Mouse (Mus musculus) heart, embryonic 12.5 days (tissue): ENCODE results near the gene Gm5426. TPM values are rescaled to one million over a fixed set of nuclear protein-coding genes. Genes with fewer than 3 reads are reported as not detected.
"Not testable (repeated sequence)": the region's sequence is repeated elsewhere in the genome, so short reads cannot be mapped to it uniquely, and the experiment has no call there.

Experiments used
- ATAC-seq: fragments of 200-750 bp; cut with Nextera tagmentation; 2 replicates; pipeline ENCODE4 v1.8.0; 2017; ENCODE audit warnings: moderate TSS enrichment, moderate library complexity; ENCODE audit not compliant: insufficient number of reproducible peaks, low FRiP score
- H3K27ac ChIP-seq: fragments of 300-500 bp; sonication (generic); 2 replicates; pipeline ENCODE4 v1.5.1; 2016; ENCODE audit warnings: mild to moderate bottlenecking, moderate library complexity; ENCODE audit not compliant: poor library complexity, severe bottlenecking
- H3K27me3 ChIP-seq: fragments of 300-500 bp; sonication (generic); replicated peaks from 2 replicates; pipeline ENCODE4 v1.6.1; 2016; ENCODE audit warnings: mild to moderate bottlenecking, moderate library complexity
- H3K36me3 ChIP-seq: fragments of 300-500 bp; sonication (generic); 2 replicates; pipeline ENCODE4 v1.6.1; 2016; ENCODE audit warnings: mild to moderate bottlenecking, moderate library complexity
- H3K4me1 ChIP-seq: fragments of 300-500 bp; sonication (generic); replicated peaks from 2 replicates; pipeline ENCODE4 v1.6.1; 2016; ENCODE audit warnings: mild to moderate bottlenecking
- H3K4me2 ChIP-seq: fragments of 300-500 bp; sonication (generic); 2 replicates; pipeline ENCODE4 v1.6.1; 2016; ENCODE audit warnings: mild to moderate bottlenecking, moderate library complexity
- H3K4me3 ChIP-seq: fragments of 300-500 bp; sonication (generic); 2 replicates; pipeline ENCODE4 v1.5.1; 2016; ENCODE audit warnings: mild to moderate bottlenecking
- H3K9ac ChIP-seq: fragments of 300-500 bp; sonication (generic); 2 replicates; pipeline ENCODE4 v1.6.1; 2016; ENCODE audit warnings: mild to moderate bottlenecking, moderate library complexity
- H3K9me3 ChIP-seq: fragments of 300-500 bp; sonication (generic); replicated peaks from 2 replicates; pipeline ENCODE4 v1.6.1; 2016; ENCODE audit warnings: mild to moderate bottlenecking, moderate library complexity
- WGBS: fragments of 180-500 bp; shearing (Covaris S2); methylation state at CpG from one replicate; pipeline ENCODE4 v1.1.7; 2016; 5-methylcytosine and 5-hydroxymethylcytosine counted together
- polyA plus RNA-seq: library from polyadenylated mRNA; unstranded; fragments of >200 nt; fragmentation: Nextera tagmentation; extraction: Ambion mirVana; gene quantifications from 2 replicates; pipeline ENCODE4 v1.2.1, GENCODE M21; 2016

Gene Gm5426
- polyA plus RNA-seq: not detected in 2 replicates

DNA sequence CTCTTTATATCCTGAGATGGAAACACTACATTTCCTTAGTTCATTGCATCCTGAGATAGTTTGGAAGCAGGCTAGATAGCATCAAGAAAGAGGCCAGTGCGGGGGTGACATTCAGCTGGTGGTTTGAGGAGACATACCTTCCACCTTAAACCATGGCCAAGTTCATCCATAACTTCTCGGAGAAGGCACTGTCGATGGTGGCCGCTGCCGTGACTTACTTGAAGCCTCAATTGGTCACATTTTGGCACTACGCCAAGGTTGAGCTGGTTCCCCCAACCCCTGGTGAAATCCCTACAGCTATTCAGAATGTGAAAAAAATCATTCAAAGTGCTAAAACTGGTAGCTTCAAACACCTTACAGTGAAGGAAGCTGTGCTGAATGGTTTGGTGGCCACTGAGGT lies at the start of gene Gm5426:
Gene Gm5426, plus strand, starts transcription at position 153 of the 400 bp plus-strand sequence.
- H3K9me3 ChIP-seq, ATAC-seq, H3K4me3 ChIP-seq, H3K4me2 ChIP-seq, H3K4me1 ChIP-seq, H3K27me3 ChIP-seq, H3K27ac ChIP-seq, H3K36me3 ChIP-seq, H3K9ac ChIP-seq: not testable (repeated sequence)
- 92% methylated on average over 6 of the region's 6 CpGs for WGBS

DNA sequence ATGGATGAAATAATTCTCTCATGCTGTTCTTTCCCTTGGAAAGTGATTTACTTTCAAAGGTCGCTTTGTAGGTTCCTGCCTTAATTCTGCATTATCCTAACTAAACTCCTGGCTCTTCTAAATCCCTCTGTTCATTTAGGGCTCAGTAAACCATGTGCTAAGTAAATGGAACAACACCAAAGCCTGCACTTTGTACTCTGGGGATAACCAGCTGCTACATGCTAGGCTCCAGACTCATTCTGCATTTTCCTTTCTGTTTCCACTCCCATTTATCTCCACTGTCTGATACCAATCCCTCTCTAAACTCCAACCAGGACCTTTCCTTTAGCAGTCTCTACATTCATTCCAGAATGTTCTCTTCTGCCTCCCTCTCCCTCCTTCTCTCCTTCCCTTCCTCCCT lies 46.7 kb upstream of the Gm5426 start:
- no peaks in the 10 kb centered on the region for H3K27me3 ChIP-seq
- H3K4me3 ChIP-seq: no peak overlapping the region
- no peaks in the 10 kb centered on the region for H3K36me3 ChIP-seq
- H3K4me1 ChIP-seq: peaks cover 6% of the 10 kb centered on the region; the same call in 1 of the 2 replicates
- no peak for ATAC-seq
- WGBS: 71% methylated on average over 1 of the region's 1 CpGs
- H3K9me3 ChIP-seq: no peaks in the 10 kb centered on the region
- H3K27ac ChIP-seq: no peak overlapping the region
- no peak overlapping the region for H3K4me2 ChIP-seq
- no peak overlapping the region for H3K9ac ChIP-seq

DNA sequence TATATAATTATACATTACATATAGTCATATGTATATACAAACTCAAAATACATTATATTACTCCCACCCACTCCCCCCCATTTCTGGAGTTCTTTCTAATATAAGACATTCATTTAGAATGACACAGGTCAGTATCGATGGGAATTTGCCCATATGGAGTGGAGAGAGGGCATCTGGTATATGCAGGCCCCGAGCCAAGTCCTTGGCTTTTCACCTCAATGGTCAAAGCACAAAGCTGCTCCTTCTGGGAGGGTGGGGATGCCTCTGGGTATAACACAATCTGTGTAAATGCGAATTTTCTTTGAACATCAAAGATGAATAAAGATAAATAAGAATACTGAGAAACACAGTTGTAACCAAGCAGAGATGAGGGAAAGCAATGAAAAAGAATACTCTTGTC lies 46.0 kb upstream of the Gm5426 start:
- ATAC-seq: no peak

DNA sequence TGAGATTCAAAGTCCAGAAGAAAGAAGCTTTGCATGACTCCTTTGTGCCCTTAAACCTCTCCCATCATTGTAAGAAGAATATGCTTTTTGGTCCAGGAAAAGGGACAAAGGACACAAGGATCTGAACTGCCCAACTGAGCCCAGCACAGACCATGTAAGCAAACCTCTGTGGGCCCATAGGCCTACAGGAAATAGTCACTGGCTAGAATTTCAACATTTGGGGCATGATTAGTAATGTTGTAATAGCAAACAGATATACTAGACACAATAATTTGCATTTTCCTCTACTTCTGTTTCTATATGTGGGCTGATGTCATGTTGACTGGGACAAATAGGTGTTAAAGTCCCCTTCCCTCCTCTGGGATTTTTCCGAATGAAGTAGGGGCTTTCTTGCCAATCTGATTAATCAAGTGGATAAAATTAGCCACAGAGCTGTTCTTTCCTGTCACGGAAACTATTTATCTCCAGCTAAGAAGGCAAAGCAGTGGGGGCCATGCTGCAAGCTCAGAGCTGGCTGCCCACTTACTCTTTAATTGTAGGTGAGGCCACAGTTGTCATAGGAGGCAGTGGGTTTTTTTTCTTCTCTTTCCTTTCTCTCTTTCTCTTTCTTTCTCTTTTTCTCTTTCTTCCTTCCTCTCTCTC lies 42.4 kb upstream of the Gm5426 start:
- Histone ChIP-seq H3K36me3 (no peaks in the 10 kb centered on the region), H3K9ac (no peak overlapping the region), H3K4me2 (no peak overlapping the region), H3K27me3 (no peaks in the 10 kb centered on the region), H3K9me3 (no peaks in the 10 kb centered on the region), H3K27ac (no peak overlapping the region), H3K4me1 (peaks cover 7% of the 10 kb centered on the region; the same call in 1 of the 2 replicates), H3K4me3 (no peak overlapping the region)
- WGBS: 25% methylated on average over 2 of the region's 2 CpGs
- no peak for ATAC-seq

More for the DNA sequence above, 46.0 kb upstream of the Gm5426 start:
- Histone ChIP-seq H3K4me3 (no peak overlapping the region), H3K4me1 (peaks cover 7% of the 10 kb centered on the region; the same call in 1 of the 2 replicates), H3K9me3 (no peaks in the 10 kb centered on the region), H3K27ac (no peak overlapping the region), H3K9ac (no peak overlapping the region), H3K36me3 (no peaks in the 10 kb centered on the region), H3K4me2 (no peak overlapping the region), H3K27me3 (no peaks in the 10 kb centered on the region)
- 78% methylated on average over 3 of the region's 3 CpGs for WGBS

DNA sequence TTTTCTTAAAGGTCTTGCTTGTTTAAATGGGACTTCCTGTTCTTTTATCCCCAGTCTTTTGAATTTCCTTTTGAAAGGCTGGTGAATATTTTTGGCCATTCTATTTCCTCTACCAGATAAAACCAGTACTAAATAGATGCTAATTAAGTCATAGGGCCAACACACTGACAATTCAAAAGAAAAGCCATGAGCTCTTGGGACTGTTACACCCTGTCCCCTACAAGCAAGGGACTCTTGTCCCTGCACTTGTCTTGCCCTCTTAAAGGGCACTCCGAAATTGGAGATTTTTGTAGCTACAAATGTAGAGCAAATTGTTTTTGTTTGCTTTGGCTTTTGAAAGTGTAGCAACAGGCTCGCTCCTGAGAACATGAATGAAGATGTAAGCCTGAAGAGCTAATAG lies 41.8 kb upstream of the Gm5426 start:
- Histone ChIP-seq H3K4me3 (no peak overlapping the region), H3K36me3 (no peaks in the 10 kb centered on the region), H3K9me3 (no peaks in the 10 kb centered on the region), H3K9ac (no peak overlapping the region), H3K27me3 (no peaks in the 10 kb centered on the region), H3K4me1 (peaks cover 7% of the 10 kb centered on the region; the same call in 1 of the 2 replicates), H3K27ac (no peak overlapping the region), H3K4me2 (no peak overlapping the region)
- no peak for ATAC-seq
- 75% methylated on average over 2 of the region's 2 CpGs for WGBS

DNA sequence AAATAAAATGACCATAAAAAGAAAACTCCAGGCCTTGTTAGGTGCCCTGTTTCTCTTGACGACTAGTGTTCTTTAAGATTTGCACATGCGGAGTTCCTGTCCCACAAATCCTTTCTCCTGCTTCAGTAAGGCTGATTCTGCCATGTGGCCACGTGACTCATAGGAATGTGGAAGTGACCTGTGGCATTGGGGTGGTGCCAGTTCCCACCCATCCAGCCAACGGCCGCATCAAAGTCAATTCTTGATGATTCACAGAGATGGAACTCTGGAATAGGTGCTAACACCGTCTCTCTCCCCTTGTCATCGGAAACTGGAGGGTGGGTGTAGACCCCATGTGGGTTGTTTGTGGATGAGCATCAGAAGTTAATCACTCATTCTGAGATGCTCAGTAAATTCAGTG lies 39.7 kb upstream of the Gm5426 start:
- Histone ChIP-seq H3K9me3 (no peaks in the 10 kb centered on the region), H3K36me3 (no peaks in the 10 kb centered on the region), H3K4me3 (no peak overlapping the region), H3K4me1 (peaks cover 7% of the 10 kb centered on the region; the same call in 1 of the 2 replicates), H3K9ac (no peak overlapping the region), H3K27me3 (no peaks in the 10 kb centered on the region), H3K4me2 (no peak overlapping the region), H3K27ac (no peak overlapping the region)
- 79% methylated on average over 7 of the region's 7 CpGs for WGBS
- ATAC-seq: no peak

DNA sequence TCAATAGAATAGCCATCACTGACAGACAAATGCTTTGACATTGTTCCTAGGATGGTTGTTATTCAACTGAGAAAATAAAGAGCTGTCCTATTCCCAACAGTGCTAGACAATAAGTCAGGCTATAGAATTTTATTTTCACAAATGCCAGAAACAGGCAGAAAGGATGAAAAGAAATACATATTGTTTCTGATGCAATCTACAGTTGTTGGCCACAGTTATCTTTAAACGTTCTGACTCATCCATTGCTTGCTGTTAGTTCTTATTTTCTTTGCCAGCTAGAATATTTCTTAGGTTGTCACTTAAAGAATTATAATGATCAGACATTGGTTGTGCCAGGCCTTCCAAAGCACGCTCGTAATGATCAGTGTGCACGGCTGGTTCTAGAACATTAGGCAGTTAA lies 35.4 kb upstream of the Gm5426 start:
- H3K4me1 ChIP-seq: no peaks in the 10 kb centered on the region
- H3K4me3 ChIP-seq: no peak overlapping the region
- H3K36me3 ChIP-seq: no peaks in the 10 kb centered on the region
- no peak for ATAC-seq
- no peaks in the 10 kb centered on the region for H3K27me3 ChIP-seq
- no peak overlapping the region for H3K27ac ChIP-seq
- no peak overlapping the region for H3K4me2 ChIP-seq
- no peaks in the 10 kb centered on the region for H3K9me3 ChIP-seq
- no peak overlapping the region for H3K9ac ChIP-seq
- 84% methylated on average over 4 of the region's 4 CpGs for WGBS

DNA sequence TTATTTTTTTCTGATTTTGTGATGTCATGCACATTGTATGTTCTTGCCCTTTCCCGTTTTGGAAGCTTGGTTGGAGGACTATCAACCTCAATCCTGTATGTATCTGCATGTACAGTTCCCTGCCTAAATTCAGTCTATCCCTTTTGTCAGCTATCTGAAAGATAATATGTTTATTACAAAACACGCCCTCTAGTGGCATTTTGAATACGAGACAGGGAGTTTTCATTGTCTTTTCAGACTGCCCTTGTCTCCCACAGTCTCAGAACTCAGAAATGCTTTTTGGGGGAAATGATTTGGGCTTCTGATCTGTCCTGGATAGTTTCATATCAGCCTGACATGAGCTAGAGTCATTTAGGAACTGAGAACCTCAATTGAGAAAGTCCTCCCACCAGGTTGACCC lies 32.2 kb upstream of the Gm5426 start:
- WGBS: 35% methylated on average over 3 of the region's 3 CpGs
- Histone ChIP-seq H3K4me3 (no peak overlapping the region), H3K4me2 (no peak overlapping the region), H3K9me3 (no peaks in the 10 kb centered on the region), H3K4me1 (no peaks in the 10 kb centered on the region), H3K9ac (no peak overlapping the region), H3K27ac (no peak overlapping the region), H3K36me3 (no peaks in the 10 kb centered on the region), H3K27me3 (no peaks in the 10 kb centered on the region)
- no peak for ATAC-seq

DNA sequence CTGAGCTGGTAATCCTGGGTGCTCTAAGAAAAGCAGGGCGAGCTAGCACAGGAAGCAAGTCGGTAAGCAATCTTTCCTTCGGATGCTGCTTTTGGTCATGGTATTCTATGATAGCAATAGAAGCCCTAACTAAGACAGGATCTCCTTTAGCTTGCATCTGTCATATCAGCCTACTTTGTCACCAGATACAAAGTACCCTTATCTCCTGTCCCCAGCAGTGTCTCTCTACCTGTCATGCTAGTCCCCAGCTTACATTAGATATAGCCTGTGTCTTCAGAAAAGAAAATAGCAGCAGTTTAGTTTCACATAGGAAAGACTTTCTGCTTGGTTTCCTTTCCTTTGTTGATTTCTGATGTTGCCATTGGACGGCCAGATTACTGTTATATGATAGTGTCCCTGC lies 31.8 kb upstream of the Gm5426 start:
- Histone ChIP-seq H3K9me3 (no peaks in the 10 kb centered on the region), H3K9ac (no peak overlapping the region), H3K27ac (no peak overlapping the region), H3K4me1 (no peaks in the 10 kb centered on the region), H3K4me2 (no peak overlapping the region), H3K27me3 (no peaks in the 10 kb centered on the region), H3K36me3 (no peaks in the 10 kb centered on the region), H3K4me3 (no peak overlapping the region)
- ATAC-seq: no peak
- WGBS: 79% methylated on average over 4 of the region's 4 CpGs

DNA sequence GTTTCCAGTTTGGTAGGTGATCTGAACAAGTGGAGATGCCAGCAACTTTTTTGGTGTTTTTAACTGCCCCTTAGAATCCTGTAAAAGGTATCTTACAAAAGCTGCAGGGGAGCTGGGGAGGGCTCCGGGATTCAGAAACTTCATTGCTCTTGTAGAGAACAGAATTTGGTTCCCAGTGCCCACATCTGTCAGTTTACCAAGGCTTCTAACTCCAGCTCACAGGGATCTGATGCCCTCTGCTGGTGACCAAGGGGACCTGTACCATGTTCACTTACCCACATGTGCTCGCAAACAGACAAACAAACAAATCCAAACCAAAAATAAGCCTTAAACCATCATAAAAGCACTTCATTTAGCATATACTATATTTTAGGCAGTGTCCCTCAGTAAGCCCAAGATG lies 31.3 kb upstream of the Gm5426 start:
- H3K27me3 ChIP-seq: no peaks in the 10 kb centered on the region
- no peak overlapping the region for H3K4me2 ChIP-seq
- no peaks in the 10 kb centered on the region for H3K4me1 ChIP-seq
- H3K4me3 ChIP-seq: no peak overlapping the region
- WGBS: 84% methylated on average over 2 of the region's 2 CpGs
- no peaks in the 10 kb centered on the region for H3K9me3 ChIP-seq
- no peaks in the 10 kb centered on the region for H3K36me3 ChIP-seq
- H3K9ac ChIP-seq: no peak overlapping the region
- ATAC-seq: no peak
- H3K27ac ChIP-seq: no peak overlapping the region

DNA sequence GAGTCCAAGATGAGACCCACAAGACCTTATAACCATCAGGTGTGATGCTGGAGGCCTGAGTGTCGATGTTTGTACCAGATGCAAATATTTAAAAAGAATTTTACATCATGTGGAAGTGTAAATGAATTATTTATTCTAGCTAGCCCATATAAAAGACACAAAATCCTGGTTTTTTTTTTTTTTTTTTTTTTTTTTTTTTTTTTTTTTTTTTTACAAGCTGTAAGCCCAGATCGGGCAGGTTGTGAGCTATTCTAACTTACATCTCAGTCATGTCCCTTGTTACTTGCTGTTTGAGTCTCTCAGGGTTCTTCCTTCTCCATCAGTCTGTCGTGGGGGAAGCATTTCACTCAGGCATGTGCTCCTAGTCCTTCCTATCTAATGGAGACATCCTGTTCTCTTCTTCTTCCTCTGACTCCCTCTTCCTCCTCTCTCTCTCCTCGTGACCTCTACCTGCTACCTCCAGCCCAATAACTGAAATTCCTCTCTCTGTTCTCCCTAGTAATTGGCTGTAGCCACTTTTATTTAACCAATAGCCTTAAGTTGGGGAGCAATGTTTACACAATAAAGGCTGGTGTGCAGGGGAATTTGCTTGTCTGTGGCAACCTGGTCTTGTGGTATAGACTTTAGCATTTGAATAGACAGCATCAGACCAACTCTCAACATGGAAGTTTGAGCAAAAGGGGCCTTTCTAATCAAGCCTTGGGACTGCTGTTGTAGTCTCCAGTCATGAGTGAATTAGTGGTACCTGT lies 29.3 kb upstream of the Gm5426 start:
- no peak overlapping the region for H3K27ac ChIP-seq

More for the DNA sequence above, 29.3 kb upstream of the Gm5426 start:
- Histone ChIP-seq H3K9ac (no peak overlapping the region), H3K36me3 (no peaks in the 10 kb centered on the region), H3K9me3 (no peaks in the 10 kb centered on the region), H3K4me2 (no peak overlapping the region), H3K27me3 (no peaks in the 10 kb centered on the region), H3K4me1 (no peaks in the 10 kb centered on the region), H3K4me3 (no peak overlapping the region)
- no peak for ATAC-seq
- WGBS: 56% methylated on average over 4 of the region's 4 CpGs
